Mouse (Mus musculus): ENCODE results near the gene Ces2b.

DNA sequence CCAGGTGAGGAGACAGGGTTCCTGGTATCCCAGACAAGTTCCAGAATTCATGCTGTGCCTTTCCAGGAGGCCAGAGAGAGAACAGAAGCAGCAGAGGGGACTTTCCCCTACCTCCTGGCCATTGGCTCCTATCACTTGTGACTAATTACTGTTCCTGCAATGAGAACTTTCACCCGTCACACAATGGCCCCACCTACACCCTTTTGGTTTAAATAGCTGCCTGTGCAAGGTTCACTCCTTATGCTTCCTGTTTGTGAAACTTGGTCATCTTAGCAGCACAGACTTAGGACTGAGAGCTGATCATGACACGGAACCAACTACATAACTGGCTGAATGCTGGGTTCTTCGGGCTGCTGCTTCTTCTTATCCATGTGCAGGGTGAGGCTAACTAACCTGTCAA lies 15.5 kb downstream of the Ces2b start, which contains the start of gene Ces2c:
- TF ChIP-seq POLR2A (IDR thresholded peaks at IDR 0.05; ENCODE audit: extremely low read depth, insufficient read depth, low read length) (no peak), CTCF (IDR thresholded peaks at IDR 0.05; ENCODE audit: low read depth, low read length) (no peak)
